Mouse (Mus musculus): Measurements from ENCODE around the gene Ankrd39. TPM values are rescaled to one million over a fixed set of nuclear protein-coding genes. Genes with fewer than 3 reads are reported as not detected.

Gene Ankrd39
- total RNA-seq, 2 experiments from 2014 or later = 1.2 TPM; not detected in 1

DNA sequence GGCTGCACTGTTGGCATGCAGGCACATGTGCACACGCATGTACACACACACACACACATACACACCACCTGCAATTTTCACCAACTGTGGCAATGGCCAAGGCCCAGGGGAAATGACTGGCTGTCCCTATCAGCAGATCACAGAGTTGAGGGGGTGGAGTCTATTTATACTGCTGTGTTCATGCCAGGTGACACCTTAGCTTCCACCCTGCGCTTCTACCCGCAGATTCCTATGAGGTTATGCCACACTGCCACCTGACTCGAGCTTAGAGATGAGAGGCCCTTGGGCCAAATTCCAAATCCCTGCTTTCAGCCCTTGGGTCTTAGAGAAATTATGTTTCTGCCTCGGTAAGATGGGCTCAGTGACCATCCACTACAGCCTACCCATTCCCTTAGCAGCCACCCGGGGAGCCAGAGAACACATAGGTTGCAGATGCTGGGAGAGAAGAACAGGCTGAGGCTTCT, 12.6 kb downstream of the Ankrd39 start:
- ATAC-seq (replicated peaks; ENCODE audit: low FRiP score, poor library complexity, severe bottlenecking) = 0 out of 2 replicates have a peak, but pooled peaks have one; percentile 35

DNA sequence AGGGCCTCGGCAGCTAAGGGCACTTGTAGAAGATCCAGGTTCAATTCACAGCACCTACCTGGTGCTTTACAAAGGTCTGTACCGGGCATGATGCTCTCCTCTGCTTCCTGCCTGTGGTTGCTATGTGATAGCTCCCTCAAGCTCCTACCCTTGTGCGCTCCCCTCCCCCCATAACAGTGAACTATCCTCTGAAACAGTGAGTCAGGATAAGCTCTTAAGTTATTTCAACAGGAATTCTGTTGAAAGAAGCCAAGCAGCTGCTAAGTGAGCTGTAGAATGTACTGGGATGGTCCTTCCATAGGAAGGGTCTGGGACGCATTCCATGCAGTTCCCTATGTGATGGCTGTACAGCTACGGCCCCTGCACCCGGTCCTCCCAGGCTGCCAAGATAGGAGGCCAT, 13.7 kb downstream of the Ankrd39 start:
- ATAC-seq (replicated peaks; ENCODE audit: low FRiP score, poor library complexity, severe bottlenecking) = no peak

DNA sequence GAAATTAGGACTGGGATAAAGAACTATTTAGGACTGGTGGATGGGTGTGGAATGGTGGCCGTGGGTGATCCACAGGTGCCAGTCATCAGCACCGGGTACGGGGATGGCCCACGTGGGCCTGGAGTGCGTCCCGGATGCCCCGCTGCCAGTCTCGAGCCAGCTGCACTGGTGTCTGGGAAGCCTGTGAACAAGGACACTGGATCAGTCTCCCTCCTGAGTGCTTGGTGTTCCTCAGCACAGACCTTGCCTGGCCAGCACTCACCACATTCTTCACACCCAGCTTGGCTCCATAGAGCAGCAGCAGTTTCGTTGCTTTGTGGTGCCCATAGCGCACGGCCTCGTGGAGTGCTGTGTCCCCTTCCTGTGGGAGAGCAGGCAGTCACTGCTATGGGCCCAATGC, 15.8 kb downstream of the Ankrd39 start:
- ATAC-seq (replicated peaks; ENCODE audit: low FRiP score, poor library complexity, severe bottlenecking) = no peak

DNA sequence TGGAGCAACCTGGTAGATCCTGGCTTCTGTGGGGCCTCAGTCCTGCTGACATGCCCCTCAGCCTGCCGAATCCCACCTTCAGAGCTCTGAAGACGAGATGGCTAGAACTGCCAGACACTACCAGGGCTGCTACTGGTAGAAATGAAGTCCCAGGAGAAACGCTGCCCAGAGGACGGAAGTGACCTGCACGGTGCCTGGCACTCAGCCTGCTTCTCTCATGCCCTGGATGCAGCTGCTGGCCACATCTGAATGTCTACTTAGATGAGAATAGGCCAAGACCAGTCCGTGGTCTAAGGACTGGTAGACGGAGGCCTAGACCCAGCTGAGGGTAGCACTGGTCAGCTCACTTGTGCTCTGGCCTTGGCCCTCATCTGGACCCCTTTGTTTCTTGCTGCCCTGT, 16.3 kb downstream of the Ankrd39 start:
- ATAC-seq (replicated peaks; ENCODE audit: low FRiP score, poor library complexity, severe bottlenecking) = no peak

DNA sequence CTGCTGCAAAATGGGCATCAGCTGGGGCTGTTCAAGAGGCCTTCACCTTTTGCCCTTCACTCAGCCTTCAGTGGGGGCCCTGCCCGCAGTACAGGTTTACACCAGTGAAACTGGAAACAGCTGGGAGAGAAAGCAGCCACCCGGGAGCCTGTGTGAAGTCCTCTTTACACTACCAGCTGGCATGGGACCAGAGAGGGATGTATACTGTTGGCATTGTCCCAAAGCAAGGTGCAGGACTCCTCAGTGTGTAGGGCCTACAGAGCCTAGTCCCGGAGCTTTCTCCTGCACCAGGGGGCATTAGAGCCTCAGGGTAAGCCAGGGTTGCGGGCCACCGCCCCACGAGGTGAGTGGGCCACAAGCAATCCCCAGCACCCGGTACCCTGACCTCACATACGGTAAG, 16.8 kb downstream of the Ankrd39 start:
- ATAC-seq (replicated peaks; ENCODE audit: low FRiP score, poor library complexity, severe bottlenecking) = no peak

DNA sequence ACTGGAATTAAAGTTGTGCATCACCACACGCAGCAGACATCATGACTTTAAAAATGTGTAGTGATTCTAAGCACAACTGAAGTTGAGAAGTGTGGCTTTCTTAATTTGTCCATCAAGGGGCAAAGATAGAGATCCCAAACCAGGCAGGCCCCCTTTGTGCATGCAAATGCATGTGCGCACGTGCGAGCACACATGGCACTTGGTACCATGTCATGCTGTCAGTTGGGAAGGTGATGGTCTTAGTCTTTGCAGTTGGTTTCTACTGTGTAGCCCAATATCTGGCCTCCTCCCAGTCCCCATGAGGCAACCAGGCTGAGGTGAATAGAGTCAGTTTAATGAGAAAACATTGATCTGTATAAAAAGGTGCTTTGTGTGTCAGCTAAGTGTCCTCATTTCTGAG, 17.4 kb downstream of the Ankrd39 start:
- no peak for ATAC-seq (replicated peaks; ENCODE audit: low FRiP score, poor library complexity, severe bottlenecking)

DNA sequence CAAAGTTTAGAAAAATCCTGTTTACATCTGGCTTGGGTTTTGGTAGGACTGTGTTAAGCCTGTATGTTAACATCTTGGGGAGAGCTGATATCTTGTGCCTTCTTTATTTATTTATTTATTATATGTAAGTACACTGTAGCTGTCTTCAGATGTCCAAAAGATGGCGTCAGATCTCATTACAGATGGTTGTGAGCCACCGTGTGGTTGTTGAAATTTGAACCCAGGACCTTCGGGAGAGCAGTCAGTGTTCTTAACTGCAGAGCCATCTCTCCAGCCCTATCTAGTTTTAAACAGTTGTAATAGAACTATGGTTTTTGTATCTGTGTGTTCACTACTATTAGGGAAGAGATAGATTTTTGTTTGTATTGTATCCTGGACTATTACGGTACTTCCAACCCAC, 18.0 kb downstream of the Ankrd39 start:
- ATAC-seq (replicated peaks; ENCODE audit: low FRiP score, poor library complexity, severe bottlenecking) = no peak

DNA sequence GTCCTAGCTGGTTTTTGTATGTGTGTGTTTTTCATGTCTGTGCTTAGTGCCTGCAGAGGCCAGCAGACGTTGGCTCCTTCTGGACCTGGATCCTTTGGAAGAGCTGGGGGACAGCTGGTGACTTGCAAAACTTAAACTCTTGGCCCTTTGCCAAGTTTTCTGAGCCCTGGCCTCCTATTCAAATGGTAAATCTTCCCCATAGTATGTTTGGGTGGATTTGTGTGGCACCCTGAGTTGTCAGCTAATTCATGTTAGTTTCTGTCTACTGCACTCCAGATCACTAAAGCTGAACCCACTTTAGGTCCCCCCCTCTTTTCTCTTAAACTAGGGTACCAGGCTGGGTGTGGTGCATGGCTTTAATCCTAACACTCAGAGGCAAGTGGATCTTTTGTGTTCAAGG, 18.9 kb downstream of the Ankrd39 start:
- no peak for ATAC-seq (replicated peaks; ENCODE audit: low FRiP score, poor library complexity, severe bottlenecking)

DNA sequence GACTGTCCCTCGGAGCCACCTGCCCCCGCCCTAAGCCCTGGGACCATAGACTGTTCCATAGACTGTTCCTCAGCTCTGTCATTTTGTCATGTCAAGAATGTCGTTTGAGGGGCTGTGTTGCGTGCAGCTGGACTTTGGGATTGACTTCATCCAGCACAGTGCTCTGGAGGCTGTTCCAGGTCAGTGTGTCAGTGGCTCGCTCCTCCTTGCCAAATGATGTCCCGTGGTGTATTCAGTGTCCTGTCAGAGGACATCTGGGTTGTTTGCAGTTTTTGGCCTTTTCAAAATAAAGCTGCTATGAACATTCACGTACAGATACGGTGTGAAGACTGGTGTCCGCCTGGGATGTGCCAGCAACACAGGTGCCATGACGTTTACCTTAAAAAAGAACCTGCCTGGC, 20.3 kb downstream of the Ankrd39 start:
- ATAC-seq (replicated peaks; ENCODE audit: low FRiP score, poor library complexity, severe bottlenecking) = no peak

DNA sequence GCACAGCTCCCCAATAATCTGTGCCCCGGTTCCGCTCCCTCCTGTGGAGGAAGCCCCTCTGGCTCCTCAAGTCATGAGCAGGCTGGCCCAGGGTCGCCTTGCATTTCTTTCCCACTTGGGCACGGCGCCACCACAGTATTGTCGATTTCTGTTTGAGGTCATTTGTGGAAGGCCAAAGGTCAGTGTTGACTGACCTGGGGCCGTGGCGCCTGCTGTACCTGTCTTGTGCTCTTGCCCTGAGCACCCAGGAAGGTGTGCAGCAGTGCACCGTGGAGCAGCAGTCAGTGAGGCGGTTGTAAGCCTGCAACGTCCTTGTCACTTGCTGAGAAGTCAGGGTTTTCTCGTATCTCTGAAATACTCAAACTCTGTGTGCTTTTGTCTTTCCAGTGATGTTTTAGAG, 21.5 kb downstream of the Ankrd39 start:
- no peak for ATAC-seq (replicated peaks; ENCODE audit: low FRiP score, poor library complexity, severe bottlenecking)

DNA sequence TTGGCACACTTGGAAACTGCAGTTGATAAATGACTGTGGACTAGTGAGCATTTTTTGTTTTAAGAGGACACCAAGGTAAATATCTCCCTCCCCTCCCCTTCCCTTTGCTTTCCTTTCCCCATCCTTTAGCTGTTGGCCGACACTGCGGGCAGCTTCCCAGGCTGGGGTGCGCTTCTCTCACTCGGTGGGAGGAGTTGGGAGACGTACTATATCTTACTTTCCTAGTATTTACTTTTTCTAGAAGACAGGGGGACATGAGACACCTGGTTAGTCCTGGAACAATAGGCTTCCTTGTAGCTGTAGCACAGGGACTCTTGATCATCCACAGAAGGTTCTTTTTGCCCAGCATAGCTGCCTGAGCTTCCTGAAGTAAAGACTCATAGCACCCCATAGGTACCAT, 23.2 kb downstream of the Ankrd39 start:
- ATAC-seq (replicated peaks; ENCODE audit: low FRiP score, poor library complexity, severe bottlenecking) = no peak

DNA sequence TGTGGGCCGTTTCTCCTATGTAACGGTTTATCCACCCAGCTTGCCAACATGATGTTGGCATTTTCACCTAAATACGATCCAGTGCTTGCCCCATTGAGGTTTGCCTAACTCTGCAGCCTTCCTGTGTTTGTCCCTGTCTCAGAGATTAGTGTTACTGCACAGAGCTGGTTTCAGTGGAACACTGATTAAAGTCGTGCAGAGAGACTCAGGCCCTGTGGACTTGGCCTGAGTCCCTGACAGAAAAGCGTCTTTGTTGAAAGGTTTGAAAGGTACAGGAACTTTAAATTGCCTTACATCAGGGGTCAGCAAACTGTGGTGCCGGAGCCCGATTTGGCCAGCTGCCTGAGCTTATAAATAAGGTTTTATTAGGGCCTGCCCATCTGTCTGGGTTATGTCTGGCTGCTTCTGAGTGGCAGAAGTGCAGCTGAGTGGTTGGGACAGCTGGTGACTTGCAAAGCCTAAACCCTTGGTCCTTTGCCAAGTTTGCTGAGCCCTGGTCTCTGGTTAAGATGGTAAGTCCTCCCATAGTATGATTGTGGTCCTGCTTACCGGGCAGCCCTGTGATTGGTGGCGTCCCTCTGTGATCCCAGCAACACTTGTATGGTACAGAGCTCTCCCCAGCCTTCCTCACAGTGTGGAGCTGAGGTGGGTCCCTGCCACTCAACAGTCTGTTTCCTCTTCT, 23.8 kb downstream of the Ankrd39 start:
- no peak for ATAC-seq (replicated peaks; ENCODE audit: low FRiP score, poor library complexity, severe bottlenecking)

DNA sequence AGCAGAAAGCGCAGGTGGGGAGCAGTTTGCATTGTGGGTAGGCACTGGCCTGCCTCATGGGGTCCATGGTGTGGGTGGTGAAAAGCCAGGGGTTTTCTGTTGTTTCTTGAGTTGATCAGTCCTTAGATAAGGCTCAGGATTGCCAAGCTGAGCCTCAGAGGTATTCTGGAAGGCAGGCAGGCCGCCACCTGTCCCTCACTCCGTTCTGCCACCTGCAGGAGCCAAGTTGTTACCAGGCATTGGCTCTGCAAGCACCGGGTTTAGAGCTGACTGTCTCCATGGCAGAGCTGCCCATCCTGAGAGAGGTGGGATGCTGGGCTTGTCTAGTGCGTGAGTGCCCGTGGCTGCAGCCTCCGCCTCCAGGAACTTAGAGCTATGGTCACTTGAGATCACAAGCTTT, 25.0 kb downstream of the Ankrd39 start:
- ATAC-seq (replicated peaks; ENCODE audit: low FRiP score, poor library complexity, severe bottlenecking) = no peak

DNA sequence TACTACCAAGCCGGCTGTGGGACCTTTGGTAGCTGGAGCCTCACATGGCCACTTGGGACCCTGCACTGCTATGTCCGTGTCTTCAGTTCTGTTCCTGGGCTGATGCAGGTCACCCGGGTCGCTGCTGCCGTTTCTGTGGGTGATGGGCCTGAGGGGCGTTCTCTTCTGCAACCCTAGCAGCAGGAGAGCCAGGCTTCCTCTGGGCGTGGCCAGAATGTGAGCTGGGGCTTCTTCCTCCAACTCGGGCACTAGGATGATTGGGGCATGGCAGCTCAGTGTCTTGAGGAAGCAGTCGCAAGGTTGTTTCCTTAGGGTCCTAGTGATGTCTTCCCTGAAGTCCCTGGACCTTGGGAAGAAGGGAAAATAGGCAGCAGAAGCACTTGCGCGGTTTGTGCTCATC, 27.6 kb downstream of the Ankrd39 start:
- no peak for ATAC-seq (replicated peaks; ENCODE audit: low FRiP score, poor library complexity, severe bottlenecking)

DNA sequence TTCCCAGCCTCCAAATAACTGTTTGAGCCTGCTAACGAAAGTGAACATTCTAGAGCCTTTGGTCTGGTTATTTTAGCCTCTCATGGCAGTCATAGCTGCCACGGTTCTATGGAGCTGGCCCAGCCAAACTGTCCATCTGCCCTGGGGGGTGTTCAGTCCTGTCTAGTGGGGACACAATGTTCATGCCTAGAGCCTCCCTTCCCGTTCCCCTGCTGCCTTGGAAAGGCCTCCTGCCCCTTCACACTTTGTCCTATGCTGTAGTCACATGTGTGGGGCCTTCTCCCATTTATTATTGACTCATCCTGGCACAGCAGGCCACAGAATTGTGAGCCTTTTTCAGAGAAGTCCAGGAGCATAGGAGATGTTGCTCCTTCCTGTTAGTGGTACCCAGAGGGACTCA, 29.0 kb downstream of the Ankrd39 start:
- no peak for ATAC-seq (replicated peaks; ENCODE audit: low FRiP score, poor library complexity, severe bottlenecking)

DNA sequence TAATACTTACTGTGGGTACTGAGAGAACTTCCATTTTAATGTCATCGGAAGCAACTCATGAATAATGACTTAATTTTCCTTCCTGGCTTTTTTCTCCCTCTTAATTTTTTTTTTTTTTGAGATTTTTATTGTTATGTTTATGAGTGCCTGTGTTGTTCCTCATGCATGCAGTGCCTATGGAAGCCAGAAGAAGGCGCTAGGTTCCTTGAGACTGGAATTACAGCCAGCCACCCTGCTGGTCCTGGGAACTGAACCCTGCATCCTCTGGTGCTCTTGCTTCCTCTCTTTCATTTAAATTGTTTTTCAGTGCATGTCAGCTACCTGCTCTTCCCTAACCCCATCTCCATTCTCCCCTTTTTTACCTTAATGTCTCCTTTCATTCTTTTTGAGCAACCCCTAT, 33.5 kb downstream of the Ankrd39 start:
- no peak for ATAC-seq (replicated peaks; ENCODE audit: low FRiP score, poor library complexity, severe bottlenecking)

DNA sequence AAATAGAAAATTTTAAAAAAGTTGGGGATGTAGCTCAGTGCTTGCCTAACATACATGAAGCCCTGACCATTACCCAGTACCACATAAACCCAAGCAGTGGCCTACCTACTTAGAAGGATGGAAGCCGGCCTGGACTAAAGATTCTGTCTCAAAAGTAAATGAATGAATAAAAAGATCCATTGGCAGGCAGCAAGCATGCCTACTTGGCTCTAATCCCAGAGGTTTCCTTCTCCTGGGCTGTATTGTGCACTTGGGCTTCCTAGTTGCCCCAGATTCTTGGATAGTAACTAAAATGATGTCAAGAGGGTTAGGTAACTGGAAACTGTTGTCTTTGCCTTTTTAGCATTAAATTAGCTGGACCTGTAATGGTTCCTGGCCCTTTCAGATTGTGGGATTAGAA, 33.9 kb downstream of the Ankrd39 start:
- ATAC-seq (replicated peaks; ENCODE audit: low FRiP score, poor library complexity, severe bottlenecking) = no peak

DNA sequence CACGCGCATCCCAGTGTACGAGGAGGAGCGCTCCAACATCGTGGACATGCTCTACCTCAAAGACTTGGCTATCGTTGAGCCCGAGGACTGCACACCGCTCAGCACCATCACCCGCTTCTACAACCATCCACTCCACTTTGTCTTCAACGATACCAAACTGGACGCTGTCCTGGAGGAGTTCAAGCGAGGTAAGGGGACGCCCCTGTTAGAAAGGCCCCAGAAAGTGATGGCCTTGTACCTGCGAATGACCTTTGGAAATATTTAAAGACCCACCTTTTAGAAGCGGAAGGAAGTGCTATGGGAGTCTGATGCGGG, 34.3 kb downstream of the Ankrd39 start:
- ATAC-seq (replicated peaks; ENCODE audit: low FRiP score, poor library complexity, severe bottlenecking) = no peak

DNA sequence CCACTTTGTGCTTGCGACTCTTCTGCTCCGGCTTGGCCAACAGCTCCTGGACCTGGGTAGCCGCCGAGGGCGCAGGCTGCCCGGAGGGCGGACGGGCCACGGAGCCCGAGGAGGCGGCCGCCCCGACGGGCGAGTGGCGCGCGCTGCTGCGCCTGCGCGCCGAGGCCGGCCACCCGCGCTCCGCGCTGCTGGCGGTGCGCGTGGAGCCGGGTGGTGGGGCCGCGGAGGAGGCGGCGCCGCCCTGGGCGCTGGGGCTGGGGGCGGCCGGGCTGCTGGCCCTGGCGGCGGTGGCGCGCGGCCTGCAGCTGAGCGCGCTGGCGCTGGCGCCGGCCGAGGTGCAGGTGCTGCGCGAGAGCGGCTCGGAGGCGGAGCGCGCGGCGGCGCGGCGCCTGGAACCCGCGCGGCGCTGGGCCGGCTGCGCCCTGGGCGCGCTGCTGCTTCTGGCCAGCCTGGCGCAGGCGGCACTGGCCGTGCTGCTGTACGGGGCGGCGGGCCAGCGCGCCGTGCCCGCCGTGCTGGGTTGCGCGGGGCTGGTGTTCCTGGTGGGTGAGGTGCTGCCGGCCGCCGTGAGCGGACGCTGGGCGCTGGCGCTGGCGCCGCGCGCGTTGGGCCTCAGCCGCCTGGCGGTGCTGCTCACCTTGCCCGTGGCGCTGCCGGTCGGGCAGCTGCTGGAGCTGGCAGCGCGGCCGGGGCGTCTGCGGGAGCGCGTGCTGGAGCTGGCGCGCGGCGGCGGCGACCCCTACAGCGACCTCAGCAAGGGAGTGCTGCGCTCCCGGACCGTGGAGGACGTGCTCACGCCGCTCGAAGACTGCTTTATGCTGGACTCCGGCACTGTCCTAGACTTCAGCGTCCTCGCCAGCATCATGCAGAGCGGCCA, 34.9 kb downstream of the Ankrd39 start:
- no peak for ATAC-seq (replicated peaks; ENCODE audit: low FRiP score, poor library complexity, severe bottlenecking)

DNA sequence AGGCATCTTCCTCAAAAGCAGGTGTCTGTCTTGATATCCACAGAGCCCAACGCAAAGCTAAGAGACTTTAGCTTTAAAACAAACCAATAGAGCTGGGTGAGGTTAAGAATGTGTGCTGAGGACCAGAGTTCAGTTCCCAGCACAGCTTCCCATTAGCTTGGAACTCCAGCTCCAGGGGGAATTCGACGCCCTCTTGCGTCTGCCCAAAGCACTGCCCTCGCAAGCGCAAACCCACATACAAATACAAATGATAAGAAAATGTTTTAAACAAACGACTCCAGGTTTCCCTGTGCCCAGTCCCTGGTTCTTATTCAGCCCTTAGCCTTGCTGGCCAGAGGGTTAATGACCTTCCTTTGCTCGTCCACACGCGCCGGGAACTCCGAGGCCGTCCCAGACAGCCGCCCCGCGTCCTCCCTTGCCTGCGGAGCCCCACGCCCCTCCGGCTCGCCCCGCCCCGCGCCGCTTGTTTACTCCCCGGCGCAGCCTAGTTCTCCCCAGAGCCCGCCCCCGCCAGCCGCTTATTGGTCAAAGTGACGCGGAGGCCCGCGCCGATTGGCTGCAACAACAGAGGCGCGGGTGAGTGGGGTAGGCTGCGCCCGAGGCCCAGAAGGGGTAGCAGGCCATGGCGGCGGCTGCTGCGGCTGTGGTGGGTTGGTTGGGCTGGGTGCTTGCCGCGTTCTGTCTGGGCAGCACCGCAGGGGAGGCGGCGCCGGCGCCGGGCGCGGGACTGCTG, 35.8 kb downstream of the Ankrd39 start, which contains the start of gene Cnnm3:
Cnnm3 (plus strand) TSS at position 579 of the 733 bp plus-strand sequence.
- ATAC-seq (replicated peaks; ENCODE audit: low FRiP score, poor library complexity, severe bottlenecking) = peak; percentile 96

DNA sequence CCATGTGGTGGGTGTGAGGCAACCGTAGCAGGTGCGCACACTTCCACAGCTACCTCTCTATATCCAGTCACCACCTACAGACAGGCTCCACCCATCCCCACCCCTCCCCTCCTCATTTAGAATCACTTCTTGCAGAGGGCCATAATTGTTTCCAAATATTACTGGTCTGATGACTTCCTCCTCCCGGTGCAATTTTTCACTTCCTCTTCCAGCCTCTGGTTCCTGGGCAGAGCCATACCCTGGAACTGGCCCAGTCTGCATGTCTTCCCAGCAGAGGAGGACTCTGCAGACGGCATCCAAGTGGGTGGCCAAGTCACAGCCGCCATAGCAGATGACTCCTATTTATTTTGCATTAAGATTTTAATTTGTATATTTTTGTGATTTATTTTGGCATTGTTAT, 39.0 kb downstream of the Ankrd39 start:
- ATAC-seq (replicated peaks; ENCODE audit: low FRiP score, poor library complexity, severe bottlenecking) = no peak
